Mouse (Mus musculus) macrophage (primary cell): ENCODE data around the gene Olfr1532-ps1. TPM values are rescaled to one million over a fixed set of nuclear protein-coding genes. Genes with fewer than 3 reads are reported as not detected.
"Not testable (repeated sequence)": the region's sequence is repeated elsewhere in the genome, so short reads cannot be mapped to it uniquely, and the experiment has no call there.

ENCODE experiments used
- H3K27ac ChIP-seq: fragments of 350-480 bp; formaldehyde crosslinking; 2 replicates; pipeline ENCODE4 v1.9.0; 2021
- H3K36me3 ChIP-seq: fragments of 350-480 bp; formaldehyde crosslinking; 2 replicates; pipeline ENCODE4 v1.9.0; 2021; ENCODE audit errors: inconsistent target
- H3K4me3 ChIP-seq: fragments of 350-480 bp; formaldehyde crosslinking; 2 replicates; pipeline ENCODE4 v1.9.0; 2021; ENCODE audit errors: inconsistent target
- H3K79me2 ChIP-seq: fragments of 350-480 bp; formaldehyde crosslinking; 2 replicates; pipeline ENCODE4 v1.9.0; 2021; ENCODE audit errors: inconsistent target
- WGBS: methylation state at CpG from one replicate; pipeline ENCODE4 v1.1.7; 2026; ENCODE audit warnings: inconsistent platforms; ENCODE audit not compliant: missing documents; 5-methylcytosine and 5-hydroxymethylcytosine counted together
- polyA plus RNA-seq: library from polyadenylated mRNA; stranded (reverse); fragments of 250-400 nt; gene quantifications from 3 replicates; pipeline ENCODE4 v1.2.4, GENCODE M21; 2018; ENCODE audit warnings: inconsistent platforms
- total RNA-seq, 78 experiments: library from RNA; depleted of rRNA; stranded (reverse); fragments of 250-400 nt; gene quantifications; 1 replicate in 9 of 78; 2 replicates in 24 of 78; 3 replicates in 43 of 78; 4 replicates in 2 of 78; pipeline ENCODE4 v1.2.4; 2018; ENCODE audit warnings: inconsistent platforms in 56 of 78

Olfr1532-ps1 gene
- total RNA-seq (2018; cell fraction: chromatin; rRNA removed) = not detected
- total RNA-seq (2018; cell fraction: cytosol; rRNA removed) = not detected
- not detected for total RNA-seq (2018; cell fraction: nucleus; rRNA removed)
- not detected in 3 replicates for polyA plus RNA-seq

- no peaks in the 10 kb centered on the region for H3K36me3 ChIP-seq
- 60% methylated on average over 2 of the region's 2 CpGs for WGBS
- H3K27ac ChIP-seq = no peak within 1 kb of the TSS
- no peak within 1 kb of the TSS for H3K4me3 ChIP-seq
- no peaks in the 10 kb centered on the region for H3K79me2 ChIP-seq
Measured at GRCm38 (mm10) chr7:106907676-106908075, at the start of gene Olfr1532-ps1. TSS of gene Olfr1532-ps1 (plus strand) at chr7:106908001.

- Histone ChIP-seq H3K4me3 (no peak within 1 kb of the TSS), H3K27ac (no peak within 1 kb of the TSS), H3K36me3 (no peaks in the 10 kb centered on the region), H3K79me2 (no peaks in the 10 kb centered on the region)
Measured at GRCm38 (mm10) chr7:106862885-106863284, 44.9 kb upstream of the Olfr1532-ps1 start, which contains the start of gene Olfr704. TSS of gene Olfr704 (plus strand) at chr7:106863185.

- no peaks in the 10 kb centered on the region for H3K36me3 ChIP-seq
- H3K79me2 ChIP-seq = no peaks in the 10 kb centered on the region
- no peak within 1 kb of the TSS for H3K4me3 ChIP-seq
- H3K27ac ChIP-seq = no peak within 1 kb of the TSS
- WGBS = 86% methylated on average over 3 of the region's 3 CpGs
Measured at GRCm38 (mm10) chr7:106876791-106877190, 31.0 kb upstream of the Olfr1532-ps1 start, which contains the start of gene Olfr705. TSS of gene Olfr705 (minus strand) at chr7:106876891.

GRCm38 (mm10) chr7:106888062-106888461 lies 19.7 kb upstream of the Olfr1532-ps1 start, which contains the start of gene Olfr706:
TSS of gene Olfr706 (minus strand) at chr7:106888162.
- Histone ChIP-seq H3K79me2 (no peaks in the 10 kb centered on the region), H3K27ac (no peak within 1 kb of the TSS), H3K36me3 (no peaks in the 10 kb centered on the region), H3K4me3 (no peak within 1 kb of the TSS)
- 96% methylated on average over 2 of the region's 2 CpGs for WGBS

GRCm38 (mm10) chr7:106901141-106901540 lies 6.7 kb upstream of the Olfr1532-ps1 start, which contains the start of gene Olfr707:
TSS of gene Olfr707 (minus strand) at chr7:106901241.
- H3K79me2 ChIP-seq, H3K36me3 ChIP-seq, H3K4me3 ChIP-seq, H3K27ac ChIP-seq: not testable (repeated sequence)
- 91% methylated on average over 3 of the region's 3 CpGs for WGBS

GRCm38 (mm10) chr7:106920961-106921360 lies 13.2 kb downstream of the Olfr1532-ps1 start:
- not testable (repeated sequence) for H3K36me3 ChIP-seq, H3K4me3 ChIP-seq, H3K79me2 ChIP-seq, H3K27ac ChIP-seq
- 83% methylated on average over 2 of the region's 7 CpGs for WGBS

GRCm38 (mm10) chr7:106932119-106932518 lies 24.3 kb downstream of the Olfr1532-ps1 start, which contains the start of gene Olfr709-ps1:
TSS of gene Olfr709-ps1 (minus strand) at chr7:106932219.
- no peaks in the 10 kb centered on the region for H3K36me3 ChIP-seq
- no peak within 1 kb of the TSS for H3K4me3 ChIP-seq
- no peak within 1 kb of the TSS for H3K27ac ChIP-seq
- no peaks in the 10 kb centered on the region for H3K79me2 ChIP-seq

GRCm38 (mm10) chr7:106948212-106948611 lies 40.4 kb downstream of the Olfr1532-ps1 start, which contains the start of gene Olfr710:
TSS of gene Olfr710 (minus strand) at chr7:106948312.
- Histone ChIP-seq H3K27ac (no peak within 1 kb of the TSS), H3K79me2 (no peaks in the 10 kb centered on the region), H3K4me3 (no peak within 1 kb of the TSS), H3K36me3 (no peaks in the 10 kb centered on the region)
- WGBS = 86% methylated on average over 3 of the region's 3 CpGs

GRCm38 (mm10) chr7:106963837-106964236 lies 56.0 kb downstream of the Olfr1532-ps1 start, which contains the start of gene Olfr6:
TSS of gene Olfr6 (minus strand) at chr7:106963937.
- H3K79me2 ChIP-seq = no peaks in the 10 kb centered on the region
- no peaks in the 10 kb centered on the region for H3K36me3 ChIP-seq
- no peak within 1 kb of the TSS for H3K27ac ChIP-seq
- H3K4me3 ChIP-seq = no peak within 1 kb of the TSS
- 92% methylated on average over 1 of the region's 1 CpGs for WGBS

Other genes starting within 250 kb of the Olfr1532-ps1 start
- not detected in 3 replicates for gene Olfr693, start 227.4 kb upstream of the Olfr1532-ps1 start, polyA plus RNA-seq
- not detected in 3 replicates for gene Olfr694, start 216.2 kb upstream of the Olfr1532-ps1 start, polyA plus RNA-seq
- not detected in 3 replicates for gene Olfr695, start 191.6 kb upstream of the Olfr1532-ps1 start, polyA plus RNA-seq
- gene Olfr697, start 165.6 kb upstream of the Olfr1532-ps1 start, polyA plus RNA-seq = not detected in 3 replicates
- not detected in 3 replicates for gene Olfr698, start 152.6 kb upstream of the Olfr1532-ps1 start, polyA plus RNA-seq
- not detected in 3 replicates for gene Olfr699, start 114.8 kb upstream of the Olfr1532-ps1 start, polyA plus RNA-seq
- not detected in 3 replicates for gene Olfr700, start 99.2 kb upstream of the Olfr1532-ps1 start, polyA plus RNA-seq
- gene Olfr701, start 93.9 kb upstream of the Olfr1532-ps1 start, polyA plus RNA-seq = not detected in 3 replicates
- gene Olfr702, start 74.1 kb upstream of the Olfr1532-ps1 start, polyA plus RNA-seq = not detected in 3 replicates
- gene Olfr703, start 64.6 kb upstream of the Olfr1532-ps1 start, polyA plus RNA-seq = not detected in 3 replicates
- gene Olfr704, start 44.8 kb upstream of the Olfr1532-ps1 start, polyA plus RNA-seq = not detected in 3 replicates
- gene Olfr705, start 31.1 kb upstream of the Olfr1532-ps1 start, polyA plus RNA-seq = not detected in 3 replicates
- not detected in 3 replicates for gene Olfr706, start 19.8 kb upstream of the Olfr1532-ps1 start, polyA plus RNA-seq
- not detected in 3 replicates for gene Olfr707, start 6.8 kb upstream of the Olfr1532-ps1 start, polyA plus RNA-seq
- not detected in 3 replicates for gene Olfr709-ps1, start 24.2 kb downstream of the Olfr1532-ps1 start, polyA plus RNA-seq
- not detected in 3 replicates for gene Olfr710, start 40.3 kb downstream of the Olfr1532-ps1 start, polyA plus RNA-seq
- not detected in 3 replicates for gene Olfr6, start 55.9 kb downstream of the Olfr1532-ps1 start, polyA plus RNA-seq
- gene Olfr711, start 67.5 kb downstream of the Olfr1532-ps1 start, polyA plus RNA-seq = not detected in 3 replicates
- not detected in 3 replicates for gene Olfr2, start 98.1 kb downstream of the Olfr1532-ps1 start, polyA plus RNA-seq
- gene Olfr713, start 123.2 kb downstream of the Olfr1532-ps1 start, polyA plus RNA-seq = not detected in 3 replicates
- not detected in 3 replicates for gene Olfr714, start 163.0 kb downstream of the Olfr1532-ps1 start, polyA plus RNA-seq
- not detected in 3 replicates for gene Olfr17, start 185.2 kb downstream of the Olfr1532-ps1 start, polyA plus RNA-seq
- gene Olfr715b, start 202.4 kb downstream of the Olfr1532-ps1 start, polyA plus RNA-seq = not detected in 3 replicates
- not detected in 3 replicates for gene Olfr715, start 223.1 kb downstream of the Olfr1532-ps1 start, polyA plus RNA-seq
- not detected in 3 replicates for gene Olfr716, start 230.3 kb downstream of the Olfr1532-ps1 start, polyA plus RNA-seq